Mouse (Mus musculus) kidney, adult 8-10 months (tissue): Measurements from ENCODE around the gene Med25.

Source experiments
- DNase-seq, 2 experiments: peaks; one replicate each; pipeline ENCODE4 v3.0.0; 2022

Gene Med25

DNA sequence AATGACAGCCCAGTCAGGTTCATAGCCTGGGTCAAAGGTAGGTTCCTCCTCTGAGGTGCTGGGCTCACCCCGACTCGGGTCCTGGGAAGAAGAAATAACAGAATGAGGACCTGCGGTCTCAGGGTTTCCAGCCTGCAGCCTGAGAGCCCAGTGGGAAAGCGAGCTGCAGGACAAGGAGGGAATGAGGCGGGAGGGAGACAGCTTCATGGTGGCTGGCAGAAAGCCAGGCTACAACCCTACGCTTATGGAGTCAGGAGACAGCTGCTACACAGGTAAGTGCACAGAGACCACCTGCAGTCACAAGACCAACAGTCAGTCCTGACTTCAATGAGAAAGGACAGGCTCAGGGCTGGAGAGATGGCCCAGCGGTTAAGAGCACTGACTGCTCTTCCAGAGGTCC, 45.7 kb downstream of the Med25 start:
- DNase-seq, result no peak

DNA sequence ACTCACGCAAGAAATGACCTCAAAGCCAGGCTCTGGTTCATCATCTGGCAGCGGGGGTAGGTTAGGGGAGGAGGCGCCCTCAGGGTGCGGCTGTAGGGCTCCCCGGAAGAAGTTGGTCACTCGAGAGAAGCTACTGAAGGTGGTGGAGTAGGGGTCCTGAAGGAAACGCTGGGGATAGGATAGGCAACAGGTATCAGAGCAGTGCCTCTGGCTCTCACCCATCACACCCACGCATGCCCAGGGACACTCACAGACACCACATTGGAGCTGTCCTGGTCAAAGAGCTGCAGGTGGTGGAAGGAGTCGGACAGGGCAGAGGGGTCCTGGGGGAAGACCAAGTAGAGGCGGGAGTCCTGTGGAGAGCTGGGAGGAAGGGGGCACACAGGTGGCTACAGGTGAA, 47.5 kb downstream of the Med25 start:
- DNase-seq, result no peak

GRCm38 (mm10) chr7:44841825-44842463, 50.6 kb downstream of the Med25 start:
- no peak for DNase-seq

DNA sequence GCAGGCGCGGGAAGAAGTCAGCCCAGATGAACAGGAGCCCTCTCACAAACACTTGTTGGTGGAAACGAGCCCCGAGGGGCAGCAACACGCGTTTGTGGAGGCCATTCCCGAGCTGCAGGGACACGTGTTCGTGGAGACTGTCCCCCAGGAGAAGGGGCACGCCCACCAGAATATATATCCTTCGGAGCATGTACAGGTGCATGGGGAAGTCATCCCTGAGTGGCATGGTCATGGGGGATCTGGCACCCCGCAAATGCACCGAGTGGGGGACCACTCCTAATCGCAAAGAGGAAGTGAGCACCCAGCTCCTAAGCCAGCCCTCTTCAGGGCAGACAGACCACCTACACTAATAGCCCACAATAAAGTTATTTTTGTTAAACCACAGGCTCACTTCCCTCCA, 52.1 kb downstream of the Med25 start:
- DNase-seq, result no peak

DNA sequence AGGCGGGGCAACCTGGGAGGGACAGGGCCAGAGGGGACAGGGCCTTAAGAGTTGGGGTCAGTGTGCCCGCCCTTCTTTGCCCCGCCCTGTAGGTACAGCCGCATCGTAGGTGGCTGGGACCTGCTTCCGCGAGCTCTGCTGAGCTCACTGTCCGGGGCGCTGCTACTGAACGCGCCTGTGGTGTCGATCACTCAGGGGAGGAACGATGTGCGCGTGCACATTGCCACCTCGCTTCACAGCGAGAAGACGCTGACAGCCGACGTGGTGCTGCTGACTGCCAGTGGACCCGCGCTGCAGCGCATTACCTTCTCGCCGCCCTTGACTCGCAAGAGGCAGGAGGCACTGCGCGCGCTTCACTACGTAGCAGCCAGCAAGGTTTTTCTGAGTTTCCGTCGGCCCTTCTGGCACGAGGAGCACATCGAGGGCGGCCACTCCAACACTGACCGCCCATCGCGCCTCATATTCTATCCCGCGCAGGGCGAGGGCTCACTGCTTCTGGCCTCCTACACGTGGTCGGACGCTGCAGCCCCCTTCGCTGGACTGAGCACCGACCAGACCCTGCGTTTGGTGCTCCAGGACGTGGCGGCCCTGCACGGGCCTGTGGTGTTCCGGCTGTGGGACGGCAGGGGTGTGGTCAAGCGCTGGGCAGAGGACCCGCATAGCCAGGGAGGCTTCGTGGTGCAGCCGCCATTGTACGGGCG, 52.9 kb downstream of the Med25 start:
- DNase-seq, result no peak

DNA sequence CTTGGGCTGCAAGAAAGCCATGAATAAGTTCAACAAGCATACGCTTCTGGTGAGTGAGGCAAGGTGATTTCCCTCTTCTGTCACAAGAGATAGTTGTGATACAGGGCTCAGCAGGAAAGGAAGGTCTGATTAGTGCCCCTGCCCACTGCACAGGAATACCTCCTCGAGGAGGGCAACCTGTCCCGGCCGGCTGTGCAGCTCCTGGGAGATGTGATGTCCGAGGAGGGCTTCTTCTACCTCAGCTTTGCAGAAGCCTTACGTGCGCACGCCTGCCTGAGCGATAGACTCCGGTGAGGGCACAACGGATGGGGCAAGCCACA, 53.4 kb downstream of the Med25 start:
- DNase-seq, result no peak

- no peak for DNase-seq
These were observed 54.4 kb downstream of the Med25 start for GRCm38 (mm10) chr7:44838073-44838472.

DNA sequence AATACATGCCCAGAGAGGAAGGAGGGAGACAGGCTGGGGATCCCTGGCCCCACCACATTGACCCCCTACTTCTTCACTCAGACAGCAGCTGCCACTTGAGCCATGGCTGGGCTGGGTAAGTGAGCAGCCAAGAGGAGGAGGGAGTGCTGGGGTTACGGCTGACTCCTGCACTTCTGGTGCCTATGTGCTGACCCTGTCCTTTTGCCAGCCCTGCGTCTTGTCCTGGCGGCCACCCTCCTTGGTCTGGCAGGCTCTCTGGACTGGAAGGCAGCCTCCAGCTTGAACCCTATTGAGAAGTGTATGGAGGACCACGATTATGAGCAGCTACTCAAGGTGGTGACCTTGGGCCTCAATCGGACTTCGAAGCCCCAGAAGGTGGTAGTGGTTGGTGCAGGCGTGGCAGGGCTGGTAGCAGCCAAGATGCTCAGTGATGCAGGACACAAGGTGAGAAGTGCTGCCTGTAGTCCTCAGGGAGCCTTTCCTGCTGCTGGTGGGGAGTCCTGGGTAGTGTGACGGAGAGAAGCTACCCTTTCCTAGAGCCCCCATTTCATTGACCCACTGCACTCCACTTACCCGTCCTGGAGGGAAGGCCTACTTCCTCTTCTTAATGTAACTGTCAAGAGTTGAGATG, 56.0 kb downstream of the Med25 start:
- no peak for DNase-seq

DNA sequence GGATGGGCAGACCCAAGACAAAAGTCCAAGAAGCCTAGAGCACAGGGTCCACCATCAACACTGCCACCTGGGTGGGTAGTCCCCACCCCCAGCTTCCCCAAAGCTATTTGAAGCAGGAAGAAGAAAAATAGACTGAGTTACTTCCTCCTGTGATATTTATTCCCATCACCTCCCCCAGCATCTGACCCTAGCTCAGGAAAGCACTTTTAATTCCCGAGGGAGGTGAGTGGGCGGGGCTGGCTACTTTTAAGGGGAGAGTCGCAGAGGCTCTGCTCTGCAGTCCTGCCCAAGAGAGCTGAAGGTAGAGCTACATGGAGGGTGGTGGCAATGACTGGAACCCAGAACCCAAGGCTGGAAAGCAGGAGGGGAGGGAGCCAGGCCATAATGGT, 56.5 kb downstream of the Med25 start:
- DNase-seq, result no peak

DNA sequence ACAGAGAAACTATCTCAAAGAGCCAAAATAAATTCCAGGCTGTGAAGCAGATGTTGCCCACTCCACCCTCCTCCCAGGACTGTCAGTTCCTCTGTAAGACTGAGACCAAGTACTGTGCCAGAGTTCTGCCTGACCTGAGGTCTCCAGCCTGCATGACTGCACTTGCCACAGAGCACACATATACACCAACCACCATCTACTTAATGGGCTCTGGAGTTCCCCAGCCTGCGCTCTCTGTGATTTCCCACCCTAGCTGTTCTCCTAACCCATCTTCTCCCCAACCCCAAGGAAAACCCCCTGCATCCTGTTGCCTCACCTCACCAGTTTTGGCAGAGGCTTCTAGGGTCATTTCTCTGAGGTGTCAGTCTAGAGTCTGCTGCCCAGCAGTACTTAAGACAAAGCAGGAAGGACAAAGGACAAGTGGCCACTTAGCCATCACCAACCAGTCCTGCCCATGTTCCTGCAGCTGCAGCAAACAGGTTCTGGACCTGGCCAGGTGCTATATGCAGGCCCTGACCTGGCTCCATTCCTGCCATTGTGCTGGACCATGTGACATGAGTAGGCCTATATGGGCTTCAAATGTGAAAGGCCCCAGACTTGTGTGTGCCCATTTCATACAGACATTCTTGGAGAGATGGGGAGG, 57.0 kb downstream of the Med25 start:
- no peak for DNase-seq

DNA sequence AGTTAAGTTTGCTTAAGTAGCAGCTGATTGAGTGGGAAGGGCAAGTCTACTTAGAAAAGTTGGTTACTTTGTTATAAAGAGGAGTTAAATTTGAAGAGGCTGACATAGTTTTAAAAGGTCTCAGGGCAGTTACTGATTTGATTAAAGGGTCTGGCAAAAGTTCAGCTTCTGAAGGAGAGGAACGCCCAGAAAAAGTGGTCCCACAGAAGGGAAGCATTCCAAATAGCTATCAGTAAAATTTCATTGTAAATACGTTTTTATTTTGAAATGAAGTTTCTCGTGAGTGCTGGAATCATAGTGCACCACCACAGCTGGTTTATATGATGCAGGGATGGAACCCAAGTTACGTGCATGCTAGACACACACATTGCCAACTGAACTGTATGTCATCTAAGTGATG, 59.7 kb downstream of the Med25 start:
- DNase-seq, result no peak

DNA sequence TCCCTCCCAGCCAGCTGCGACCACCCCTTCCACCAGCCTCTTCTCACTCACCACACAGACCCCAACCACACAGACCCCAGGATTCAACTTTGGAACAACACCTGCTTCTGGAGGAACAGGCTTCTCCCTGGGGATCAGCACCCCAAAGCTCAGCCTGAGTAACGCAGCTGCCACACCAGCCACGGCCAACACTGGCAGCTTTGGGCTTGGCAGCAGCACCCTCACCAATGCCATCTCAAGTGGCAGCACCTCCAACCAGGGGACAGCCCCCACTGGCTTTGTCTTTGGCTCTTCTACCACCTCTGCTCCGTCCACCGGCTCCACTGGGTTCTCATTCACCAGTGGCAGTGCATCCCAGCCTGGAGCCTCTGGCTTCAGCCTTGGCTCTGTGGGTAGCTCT, 63.8 kb downstream of the Med25 start:
- DNase-seq, result no peak

GRCm38 (mm10) chr7:44826771-44827170, 65.7 kb downstream of the Med25 start:
- DNase-seq, result no peak
